Mouse (Mus musculus) erythroblast, embryonic 14.5 days (primary cell): ENCODE measurements at regions not wholly inside any gene's neighbourhood (a gene's known extent, or its start where the extent isn't known, plus 50 kb on each side); places are given as distances from the start of the nearest gene placed in this dataset.

Experiments used
- GATA1 ChIP-seq: IDR thresholded peaks from 2 replicates; pipeline ENCODE4 v1.6.1; 2012; ENCODE audit warnings: low read length, inconsistent platforms, mixed read lengths
- TAL1 ChIP-seq: IDR thresholded peaks from 3 replicates; pipeline ENCODE4 v1.6.1; 2012; ENCODE audit warnings: low read length, inconsistent platforms, mixed read lengths

- TF ChIP-seq TAL1 (no peak), GATA1 (no peak)
Observed at GRCm38 (mm10) chr16:24095630-24096029, 107.0 kb upstream of the Bcl6 start.
